8 mouse cellular contexts compared by ENCODE assay signal in genomic region chr17:33955555-33956214, GRCm38 (mm10). TPM values are rescaled to one million over a fixed set of nuclear protein-coding genes. Genes with fewer than 3 reads are reported as not detected.
DNase-seq lines count a peak whose midpoint lies in the region; ATAC-seq lines count a peak whose summit lies in the region.

Vps52 (plus strand) TSS chr17:33955812.
Rps18 (minus strand) TSS chr17:33956001.

- peak within 1 kb of the TSS; percentile 90 for H3K4me3 ChIP-seq in brown adipose tissue, adult 24 weeks (ENCODE audit: insufficient read depth, low read depth, low read length)
- H3K4me3 ChIP-seq in heart, embryonic 13.5 days = peak within 1 kb of the TSS; percentile 76
- H3K4me3 ChIP-seq in liver, embryonic 12.5 days = peak within 1 kb of the TSS; percentile 80
- H3K4me3 ChIP-seq in stomach, embryonic 15.5 days (replicated peaks) = peak within 1 kb of the TSS; percentile 94

- no peaks in the 10 kb centered on the region for H3K27me3 ChIP-seq in heart, embryonic 13.5 days (replicated peaks)
- no peaks in the 10 kb centered on the region for H3K27me3 ChIP-seq in liver, embryonic 12.5 days (replicated peaks)
- H3K27me3 ChIP-seq in stomach, embryonic 15.5 days (replicated peaks) = no peaks in the 10 kb centered on the region

- H3K4me1 ChIP-seq in brown adipose tissue, adult 24 weeks (ENCODE audit: control insufficient read depth, insufficient read depth, insufficient read length, low read length) = peaks cover under 1% of the 10 kb centered on the region; the same call in 1 of the 2 replicates
- peaks cover 46% of the 10 kb centered on the region for H3K4me1 ChIP-seq in heart, embryonic 13.5 days
- H3K4me1 ChIP-seq in liver, embryonic 12.5 days = peaks cover 56% of the 10 kb centered on the region
- H3K4me1 ChIP-seq in stomach, embryonic 15.5 days = peaks cover 40% of the 10 kb centered on the region

- peaks cover 61% of the 10 kb centered on the region for H3K36me3 ChIP-seq in heart, embryonic 13.5 days
- H3K36me3 ChIP-seq in liver, embryonic 12.5 days = peaks cover 65% of the 10 kb centered on the region
- peaks cover 25% of the 10 kb centered on the region for H3K36me3 ChIP-seq in stomach, embryonic 15.5 days

- whole genome bisulfite sequencing in heart, embryonic 13.5 days = under 1% methylated on average over 50 of the region's 50 CpGs
- under 1% methylated on average over 50 of the region's 50 CpGs for WGBS in liver, embryonic 12.5 days (ENCODE audit: insufficient replicate concordance)
- under 1% methylated on average over 50 of the region's 50 CpGs for WGBS in stomach, embryonic 15.5 days

- DNase-seq in CD4-positive, CD25-positive, alpha-beta regulatory T cell, adult 2 months (ENCODE audit: low read depth, low spot score) = peak; percentile 97
- DNase-seq in fat pad, adult 2 months (ENCODE audit: extremely low read depth, low read depth, low spot score) = peak; percentile 85
- peak; percentile 95 for DNase-seq in kidney, postnatal 10 days
- DNase-seq in natural killer cell, adult 2 months (ENCODE audit: low spot score in 2 of 2) = peak; percentile 96 to 97

- H3K9me3 ChIP-seq in heart, embryonic 13.5 days = no peaks in the 10 kb centered on the region
- H3K9me3 ChIP-seq in liver, embryonic 12.5 days (replicated peaks) = no peaks in the 10 kb centered on the region
- H3K9me3 ChIP-seq in stomach, embryonic 15.5 days = no peaks in the 10 kb centered on the region

- peak within 1 kb of the TSS; percentile 99 for H3K4me2 ChIP-seq in heart, embryonic 13.5 days
- H3K4me2 ChIP-seq in liver, embryonic 12.5 days = peak within 1 kb of the TSS; percentile 91
- peak within 1 kb of the TSS; percentile 75 for H3K4me2 ChIP-seq in stomach, embryonic 15.5 days

- peak within 1 kb of the TSS; percentile 93 for H3K9ac ChIP-seq in heart, embryonic 13.5 days
- peak within 1 kb of the TSS; percentile 84 for H3K9ac ChIP-seq in liver, embryonic 12.5 days
- H3K9ac ChIP-seq in stomach, embryonic 15.5 days = peak within 1 kb of the TSS; percentile 100

- H3K27ac ChIP-seq in brown adipose tissue, adult 24 weeks (replicated peaks; ENCODE audit: low read depth, low read length) = peak within 1 kb of the TSS; percentile 99
- peak within 1 kb of the TSS; percentile 92 for H3K27ac ChIP-seq in heart, embryonic 13.5 days (replicated peaks)
- peak within 1 kb of the TSS; percentile 92 for H3K27ac ChIP-seq in liver, embryonic 12.5 days
- peak within 1 kb of the TSS; percentile 93 for H3K27ac ChIP-seq in stomach, embryonic 15.5 days

- peak; percentile 85 for ATAC-seq in heart, embryonic 13.5 days (ENCODE audit: extremely low read depth, insufficient number of reproducible peaks, low FRiP score, low TSS enrichment)
- ATAC-seq in liver, embryonic 12.5 days = peak; percentile 81
- peak; percentile 86 for ATAC-seq in stomach, embryonic 15.5 days (ENCODE audit: insufficient read depth, low FRiP score, low read depth)

RNA-seq across cellular contexts. Expression of gene Vps52, which starts in this region (rescaled TPM):
- 23.9 and 29.3 TPM in 2 replicates for polyA plus RNA-seq in brown adipose tissue, adult 24 weeks (2012; ENCODE audit: insufficient read depth, insufficient read length, missing spikeins)
- 36.0 and 39.6 TPM in 2 replicates for polyA plus RNA-seq in heart, embryonic 13.5 days (2015; fragmentation: Nextera tagmentation; extraction: Ambion mirVana)
- polyA plus RNA-seq in liver, embryonic 12.5 days (2016; fragmentation: Nextera tagmentation; extraction: Ambion mirVana) = 41.1 and 43.5 TPM in 2 replicates
- polyA plus RNA-seq in stomach, embryonic 15.5 days (2015; fragmentation: Nextera tagmentation; extraction: Ambion mirVana) = 42.4 and 49.2 TPM in 2 replicates

RNA-seq across cellular contexts. Expression of gene Rps18, which starts in this region (rescaled TPM):
- 635 and 763 TPM in 2 replicates for polyA plus RNA-seq in brown adipose tissue, adult 24 weeks (2012; ENCODE audit: insufficient read depth, insufficient read length, missing spikeins)
- 923 and 1,093 TPM in 2 replicates for polyA plus RNA-seq in heart, embryonic 13.5 days (2015; fragmentation: Nextera tagmentation; extraction: Ambion mirVana)
- polyA plus RNA-seq in liver, embryonic 12.5 days (2016; fragmentation: Nextera tagmentation; extraction: Ambion mirVana) = 1,396 and 1,433 TPM in 2 replicates
- 1,803 TPM in 2 replicates for polyA plus RNA-seq in stomach, embryonic 15.5 days (2015; fragmentation: Nextera tagmentation; extraction: Ambion mirVana)

Comparison
In these comparisons a context has a peak if more than half of its experiments do, and no peak if none do; other contexts are left out.
1. Peak in every context shown above with its lines: DNase-seq, ATAC-seq, H3K4me3 ChIP-seq and H3K27ac ChIP-seq.